Mouse (Mus musculus): ENCODE data around the gene Fancl. TPM values are rescaled to one million over a fixed set of nuclear protein-coding genes. Genes with fewer than 3 reads are reported as not detected.
A peak's percentile ranks its signal among the peaks of the same experiment; 100 is the strongest.

The Fancl gene
- polyA plus RNA-seq, 1 experiment from 2014 or later = 12.9 TPM

DNA sequence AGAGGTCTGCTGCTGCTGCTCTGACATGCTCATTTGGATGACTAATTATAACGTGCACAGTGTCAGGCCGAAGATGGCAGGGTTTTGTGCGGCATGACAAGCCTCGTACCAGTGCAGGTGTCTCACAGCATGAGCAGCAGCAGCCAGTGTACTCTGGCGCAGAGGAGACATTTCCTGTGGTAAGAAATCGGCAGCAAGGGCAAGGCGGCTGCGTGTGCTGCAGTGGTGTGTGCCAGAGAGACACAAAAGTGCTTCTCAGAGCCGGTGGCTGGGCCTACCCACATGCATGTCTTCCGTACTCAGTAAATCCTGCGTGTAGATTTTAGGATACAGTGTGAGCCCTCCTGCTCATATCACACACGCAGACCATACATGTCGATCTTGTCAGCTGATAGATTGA is 51.9 kb downstream of the Fancl start:
- H3K4me2 ChIP-seq = no peak overlapping the region; the same call in 1 of the 2 replicates
- peak; percentile 73 for ATAC-seq (replicated peaks)
- no peaks in the 10 kb centered on the region for H3K27me3 ChIP-seq (replicated peaks)
- no peaks in the 10 kb centered on the region for H3K9me3 ChIP-seq
- H3K4me3 ChIP-seq = no peak overlapping the region
- H3K27ac ChIP-seq = peak overlapping the region; percentile 42
- H3K9ac ChIP-seq = no peak overlapping the region
- H3K36me3 ChIP-seq (replicated peaks) = no peaks in the 10 kb centered on the region
- WGBS = 61% methylated on average over 13 of the region's 13 CpGs
- H3K4me1 ChIP-seq = no peaks in the 10 kb centered on the region

DNA sequence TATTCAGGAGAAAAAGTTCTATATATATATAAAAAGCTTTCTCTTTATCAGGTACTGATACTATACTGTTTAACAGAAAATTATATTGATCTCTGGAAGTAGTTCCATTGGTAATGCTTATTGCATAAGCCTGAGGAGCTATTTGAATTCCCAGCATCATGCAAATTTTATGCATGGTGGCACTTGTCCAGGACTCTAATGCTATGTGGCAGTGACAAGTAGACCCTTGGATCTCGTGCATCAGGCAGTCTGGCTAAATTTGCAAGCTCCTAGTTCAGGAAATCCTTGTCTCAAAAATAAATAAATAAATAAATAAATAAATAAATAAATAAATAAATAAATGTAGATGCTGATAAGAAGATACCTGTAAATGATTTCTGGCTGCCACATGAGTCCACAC is 55.2 kb downstream of the Fancl start:
- no peaks in the 10 kb centered on the region for H3K4me1 ChIP-seq
- no peak overlapping the region for H3K4me3 ChIP-seq
- H3K9me3 ChIP-seq = no peaks in the 10 kb centered on the region
- no peak for ATAC-seq (replicated peaks)
- H3K27me3 ChIP-seq (replicated peaks) = no peaks in the 10 kb centered on the region
- 33% methylated on average over 1 of the region's 1 CpGs for WGBS
- H3K36me3 ChIP-seq (replicated peaks) = no peaks in the 10 kb centered on the region
- no peak overlapping the region for H3K4me2 ChIP-seq
- no peak overlapping the region for H3K27ac ChIP-seq
- no peak overlapping the region for H3K9ac ChIP-seq

DNA sequence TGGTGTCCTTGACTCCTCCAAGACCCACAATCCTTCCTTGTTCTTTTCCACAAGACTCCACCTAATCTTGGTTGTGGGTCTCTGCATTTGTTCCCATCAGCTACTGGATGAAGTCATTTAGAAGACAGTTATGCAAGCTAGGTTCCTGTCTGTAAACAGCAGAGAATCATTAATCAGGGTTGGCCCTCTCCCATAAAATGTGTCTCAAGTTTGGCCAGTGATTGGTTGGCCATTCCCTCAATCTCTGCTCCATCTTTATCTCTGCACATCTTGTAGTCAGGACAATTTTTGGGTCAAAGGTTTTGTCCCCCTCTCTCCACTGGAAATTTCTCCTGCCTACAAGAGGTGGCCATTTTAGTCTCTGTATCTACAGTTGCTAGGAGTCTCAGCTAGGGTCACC is 58.4 kb downstream of the Fancl start:
- Histone ChIP-seq H3K27me3 (replicated peaks) (no peaks in the 10 kb centered on the region), H3K4me2 (no peak overlapping the region), H3K4me3 (no peak overlapping the region), H3K9me3 (no peaks in the 10 kb centered on the region), H3K27ac (no peak overlapping the region), H3K9ac (no peak overlapping the region), H3K4me1 (no peaks in the 10 kb centered on the region), H3K36me3 (replicated peaks) (no peaks in the 10 kb centered on the region)
- no peak for ATAC-seq (replicated peaks)

DNA sequence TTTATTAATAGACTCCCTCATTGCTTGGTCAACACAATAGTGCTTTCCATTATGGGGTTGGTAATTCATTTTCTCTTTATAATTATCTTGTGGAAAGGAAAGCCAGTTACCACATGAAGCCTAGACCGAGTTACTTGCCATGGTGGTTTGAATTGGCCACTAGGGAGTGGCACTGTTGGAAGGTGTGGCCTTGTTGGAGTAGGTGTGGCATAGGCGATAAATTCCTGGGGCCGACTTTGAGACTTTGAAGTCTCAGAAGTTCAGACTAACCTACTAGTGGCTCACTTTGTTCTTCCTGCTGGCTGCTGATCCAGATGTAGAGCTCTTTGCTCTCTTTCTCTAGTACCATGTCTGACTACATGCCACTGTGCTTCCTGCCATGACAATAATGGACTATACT is 63.9 kb downstream of the Fancl start:
- no peaks in the 10 kb centered on the region for H3K36me3 ChIP-seq (replicated peaks)
- no peaks in the 10 kb centered on the region for H3K27me3 ChIP-seq (replicated peaks)
- H3K9me3 ChIP-seq = no peaks in the 10 kb centered on the region
- WGBS = 95% methylated on average over 3 of the region's 3 CpGs
- ATAC-seq (replicated peaks) = no peak
- H3K4me1 ChIP-seq = no peaks in the 10 kb centered on the region
- no peak overlapping the region for H3K4me2 ChIP-seq
- no peak overlapping the region for H3K27ac ChIP-seq
- no peak overlapping the region for H3K9ac ChIP-seq
- H3K4me3 ChIP-seq = no peak overlapping the region

DNA sequence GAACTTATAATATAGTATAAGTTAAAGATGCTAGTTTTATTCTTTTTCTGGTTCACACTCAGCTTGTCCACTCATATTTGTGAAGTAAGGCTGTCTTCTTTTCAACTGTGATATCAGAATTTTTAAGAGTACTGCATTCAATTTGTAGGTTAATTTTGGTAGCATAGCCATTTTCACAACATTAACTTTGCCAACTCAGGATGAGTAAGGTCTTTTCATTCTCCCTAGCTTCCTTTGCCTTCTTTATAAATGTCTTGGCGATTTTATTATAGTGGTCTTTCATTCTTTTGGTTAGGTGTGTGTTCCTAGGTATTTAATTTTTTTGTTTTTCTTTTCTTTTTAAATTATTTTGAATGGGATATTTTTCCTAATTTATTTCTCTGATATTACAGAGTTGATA is 64.7 kb downstream of the Fancl start:
- Histone ChIP-seq H3K4me1 (no peaks in the 10 kb centered on the region), H3K36me3 (replicated peaks) (no peaks in the 10 kb centered on the region), H3K9me3 (no peaks in the 10 kb centered on the region), H3K27me3 (replicated peaks) (no peaks in the 10 kb centered on the region), H3K9ac (no peak overlapping the region), H3K27ac (no peak overlapping the region), H3K4me3 (no peak overlapping the region), H3K4me2 (no peak overlapping the region)
- 97% methylated on average over 1 of the region's 1 CpGs for WGBS
- no peak for ATAC-seq (replicated peaks)

DNA sequence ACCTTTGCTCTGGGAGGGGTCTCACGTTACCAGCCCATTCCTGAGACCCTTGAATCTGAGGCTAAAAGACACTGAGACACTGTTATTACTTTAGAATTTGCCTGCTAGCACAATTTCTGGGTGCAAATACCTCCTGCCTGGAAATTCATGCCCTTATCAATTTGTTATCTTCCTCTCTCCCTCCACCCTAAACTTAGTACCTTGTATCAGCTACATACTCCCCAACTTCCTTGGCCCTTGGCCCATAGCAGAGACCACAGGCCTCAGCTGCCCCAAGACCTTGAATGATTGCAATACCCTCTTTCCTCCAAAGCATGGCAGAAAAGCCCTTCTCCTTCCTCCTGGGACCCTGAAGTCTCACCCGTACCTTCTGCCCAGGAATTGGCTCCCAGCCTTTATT is 65.3 kb downstream of the Fancl start:
- no peak overlapping the region for H3K4me3 ChIP-seq
- ATAC-seq (replicated peaks) = no peak
- H3K4me1 ChIP-seq = no peaks in the 10 kb centered on the region
- H3K27me3 ChIP-seq (replicated peaks) = no peaks in the 10 kb centered on the region
- no peaks in the 10 kb centered on the region for H3K9me3 ChIP-seq
- H3K36me3 ChIP-seq (replicated peaks) = no peaks in the 10 kb centered on the region
- no peak overlapping the region for H3K27ac ChIP-seq
- H3K9ac ChIP-seq = no peak overlapping the region
- H3K4me2 ChIP-seq = no peak overlapping the region
- WGBS = 88% methylated on average over 2 of the region's 2 CpGs

DNA sequence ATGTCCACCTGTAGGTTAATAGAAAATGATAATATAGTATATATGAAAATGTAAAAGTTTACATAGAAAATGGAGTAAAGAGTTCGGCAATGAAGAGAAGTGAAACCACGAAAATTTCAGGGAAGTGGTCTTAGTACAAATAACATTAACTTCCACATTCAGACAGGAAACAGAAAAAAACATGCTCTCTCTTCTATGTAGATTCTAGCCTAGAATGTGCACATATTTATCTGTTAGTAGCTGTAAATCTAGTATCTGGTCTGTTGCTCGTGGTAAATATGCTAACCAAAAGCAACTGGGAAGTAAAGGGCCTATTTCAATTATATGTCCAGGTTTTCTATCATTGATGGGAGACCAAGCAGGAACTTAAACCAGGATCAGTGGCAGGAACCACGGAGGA is 66.8 kb downstream of the Fancl start:
- Histone ChIP-seq H3K27ac (no peak overlapping the region), H3K9ac (no peak overlapping the region), H3K4me3 (no peak overlapping the region), H3K4me2 (no peak overlapping the region), H3K27me3 (replicated peaks) (no peaks in the 10 kb centered on the region), H3K4me1 (no peaks in the 10 kb centered on the region), H3K9me3 (no peaks in the 10 kb centered on the region), H3K36me3 (replicated peaks) (no peaks in the 10 kb centered on the region)
- no peak for ATAC-seq (replicated peaks)
- 90% methylated on average over 4 of the region's 4 CpGs for WGBS

DNA sequence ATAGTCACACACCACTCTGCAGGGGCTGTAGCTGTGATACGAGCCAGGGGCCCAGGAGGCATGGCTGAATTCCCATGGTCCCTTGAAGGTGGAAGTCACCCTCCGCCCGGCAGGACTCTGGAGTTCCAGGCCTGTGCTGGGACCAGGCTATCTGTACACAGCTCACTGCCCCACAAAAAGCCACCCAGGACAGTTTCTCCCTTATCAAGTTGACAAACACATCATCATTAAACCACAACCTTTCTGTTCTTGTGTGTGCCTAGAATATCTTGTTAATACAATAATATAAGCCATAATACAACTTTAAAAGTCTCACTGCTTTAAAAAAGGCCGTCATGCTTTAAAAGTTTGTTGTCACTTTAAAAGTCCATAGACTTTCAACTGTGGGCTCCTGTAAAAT is 68.1 kb downstream of the Fancl start:
- no peaks in the 10 kb centered on the region for H3K27me3 ChIP-seq (replicated peaks)
- H3K36me3 ChIP-seq (replicated peaks) = no peaks in the 10 kb centered on the region
- WGBS = 90% methylated on average over 4 of the region's 4 CpGs
- H3K9me3 ChIP-seq = no peaks in the 10 kb centered on the region
- no peaks in the 10 kb centered on the region for H3K4me1 ChIP-seq
- no peak overlapping the region for H3K27ac ChIP-seq
- no peak overlapping the region for H3K4me3 ChIP-seq
- no peak overlapping the region for H3K9ac ChIP-seq
- ATAC-seq (replicated peaks) = no peak
- H3K4me2 ChIP-seq = no peak overlapping the region

DNA sequence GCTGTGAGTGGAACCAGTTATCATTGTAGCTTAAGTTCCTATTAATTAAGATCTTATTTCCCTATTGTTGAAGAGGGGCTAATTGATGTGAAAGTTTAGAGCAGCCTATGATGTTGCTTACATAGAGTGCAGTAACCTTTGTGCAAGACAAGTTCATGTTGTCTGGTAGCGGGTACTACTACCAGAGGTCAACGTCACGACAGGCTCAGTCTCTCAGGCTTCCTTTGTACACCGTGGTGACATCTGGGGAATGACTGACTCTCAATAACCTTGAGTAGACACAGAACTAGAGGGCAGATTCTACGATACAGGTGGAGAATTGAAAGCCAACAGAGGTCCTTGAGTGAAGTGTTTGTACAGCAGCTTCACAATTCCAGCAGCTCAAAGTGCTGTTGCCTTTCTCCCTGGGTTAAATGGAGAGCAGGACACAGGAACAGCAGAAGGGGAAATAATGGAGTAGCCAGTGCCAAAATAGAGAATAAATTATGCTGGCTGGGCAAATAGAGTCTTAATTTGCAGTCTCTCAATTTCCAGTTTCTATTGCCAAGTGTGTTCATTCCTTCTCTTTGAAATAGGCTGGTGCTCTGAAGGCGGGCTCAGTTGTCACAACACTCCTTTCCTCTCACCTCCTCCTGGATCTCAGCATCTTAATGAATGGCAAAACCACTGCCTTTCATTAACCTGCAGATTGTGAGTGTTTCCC is 91.3 kb downstream of the Fancl start:
- no peak overlapping the region for H3K4me2 ChIP-seq
- no peak for ATAC-seq (replicated peaks)
- H3K4me1 ChIP-seq = no peaks in the 10 kb centered on the region
- H3K4me3 ChIP-seq = no peak overlapping the region
- no peaks in the 10 kb centered on the region for H3K9me3 ChIP-seq
- no peaks in the 10 kb centered on the region for H3K27me3 ChIP-seq (replicated peaks)
- no peaks in the 10 kb centered on the region for H3K36me3 ChIP-seq (replicated peaks)
- WGBS = 82% methylated on average over 6 of the region's 6 CpGs
- H3K9ac ChIP-seq = no peak overlapping the region
- no peak overlapping the region for H3K27ac ChIP-seq

DNA sequence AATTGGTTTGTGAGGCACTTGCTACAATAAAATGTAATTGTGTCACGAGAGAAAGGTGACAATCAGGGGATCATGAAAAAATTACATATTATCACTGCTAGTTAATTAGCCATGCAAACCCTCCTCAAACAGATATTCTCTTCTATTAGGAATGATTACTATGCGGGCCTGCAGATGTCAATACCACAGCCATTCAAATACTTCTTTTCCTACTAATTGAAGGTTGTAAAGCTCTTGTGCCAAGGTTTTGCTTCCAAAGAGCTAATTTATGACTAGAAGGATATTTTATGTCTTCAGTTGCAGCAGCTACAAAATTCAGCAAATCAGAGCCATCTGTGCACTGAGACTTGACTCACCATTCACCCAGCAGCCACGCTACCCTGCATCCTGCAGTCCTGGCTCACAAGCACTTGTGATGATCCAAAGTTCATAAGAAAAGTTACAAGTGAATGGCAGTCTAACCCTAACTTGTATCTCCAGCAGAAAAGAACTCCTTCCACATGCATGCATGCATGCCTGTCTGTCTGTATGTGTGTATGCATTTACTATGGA is 95.8 kb downstream of the Fancl start:
- Histone ChIP-seq H3K9me3 (no peaks in the 10 kb centered on the region), H3K4me2 (no peak overlapping the region), H3K9ac (no peak overlapping the region), H3K4me1 (no peaks in the 10 kb centered on the region), H3K27ac (no peak overlapping the region), H3K27me3 (replicated peaks) (no peaks in the 10 kb centered on the region), H3K36me3 (replicated peaks) (no peaks in the 10 kb centered on the region), H3K4me3 (no peak overlapping the region)
- ATAC-seq (replicated peaks) = no peak
- 73% methylated on average over 3 of the region's 3 CpGs for WGBS

DNA sequence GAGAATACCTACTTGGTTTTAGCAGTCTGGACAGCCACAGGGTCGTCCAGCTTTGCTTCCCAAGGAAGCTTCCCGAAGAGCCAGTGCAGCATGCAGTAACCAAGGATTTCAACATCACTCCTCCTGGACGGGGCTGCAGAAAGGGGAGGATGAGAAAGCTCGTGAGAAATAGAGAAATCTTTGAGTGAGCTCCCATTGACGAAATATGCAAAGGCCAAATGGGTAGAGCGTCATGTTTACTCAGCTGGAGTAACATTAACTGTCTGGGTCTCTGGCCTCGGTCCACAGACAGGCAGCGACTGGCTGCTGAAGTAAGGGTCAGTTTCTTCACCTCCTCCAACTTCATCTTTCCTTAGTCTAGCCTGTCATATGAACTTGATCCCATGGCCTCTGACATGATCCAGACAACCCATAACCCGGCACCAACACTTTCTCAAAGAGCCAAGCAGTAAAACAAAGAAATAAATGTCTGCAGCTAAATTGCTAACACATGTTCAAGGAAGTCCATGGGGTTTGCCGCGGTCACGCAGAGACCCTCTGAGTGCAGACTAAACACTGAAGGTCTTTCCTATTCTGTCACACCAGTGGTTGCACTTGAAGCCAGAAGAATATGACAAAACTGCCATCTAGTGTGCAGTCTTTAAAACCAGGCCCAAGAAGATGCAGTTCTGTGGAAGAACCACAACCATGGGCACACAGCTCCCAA is 104.0 kb downstream of the Fancl start:
- Histone ChIP-seq H3K9me3 (no peaks in the 10 kb centered on the region), H3K27me3 (replicated peaks) (no peaks in the 10 kb centered on the region), H3K4me2 (no peak overlapping the region), H3K27ac (no peak overlapping the region), H3K9ac (no peak overlapping the region), H3K4me1 (no peaks in the 10 kb centered on the region), H3K36me3 (replicated peaks) (no peaks in the 10 kb centered on the region), H3K4me3 (no peak overlapping the region)
- peak; percentile 80 for ATAC-seq (replicated peaks)
- WGBS = 73% methylated on average over 12 of the region's 12 CpGs

DNA sequence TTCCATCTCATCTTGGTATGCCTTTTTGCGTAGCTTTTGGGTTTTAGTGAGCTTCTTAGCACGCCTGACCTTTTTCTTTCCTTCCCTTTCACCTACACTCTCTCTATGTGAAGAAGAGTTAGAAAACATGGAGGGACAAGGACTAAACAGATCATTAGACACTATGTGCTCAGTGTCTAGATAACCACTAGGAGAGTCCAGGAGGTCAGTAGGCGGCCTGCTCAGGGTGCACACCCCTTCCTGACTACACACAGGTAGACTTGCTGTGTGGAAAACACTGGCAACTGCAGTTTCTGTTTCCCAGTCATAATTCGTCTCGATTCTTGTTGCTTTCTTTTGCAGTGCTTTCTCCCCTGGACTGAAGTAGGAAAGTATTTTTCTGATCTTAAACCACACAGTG is 110.0 kb downstream of the Fancl start:
- Histone ChIP-seq H3K9me3 (no peaks in the 10 kb centered on the region), H3K27me3 (replicated peaks) (no peaks in the 10 kb centered on the region), H3K4me2 (no peak overlapping the region), H3K4me3 (no peak overlapping the region), H3K9ac (no peak overlapping the region), H3K36me3 (replicated peaks) (no peaks in the 10 kb centered on the region), H3K27ac (no peak overlapping the region), H3K4me1 (no peaks in the 10 kb centered on the region)
- no peak for ATAC-seq (replicated peaks)
- 95% methylated on average over 5 of the region's 5 CpGs for WGBS

DNA sequence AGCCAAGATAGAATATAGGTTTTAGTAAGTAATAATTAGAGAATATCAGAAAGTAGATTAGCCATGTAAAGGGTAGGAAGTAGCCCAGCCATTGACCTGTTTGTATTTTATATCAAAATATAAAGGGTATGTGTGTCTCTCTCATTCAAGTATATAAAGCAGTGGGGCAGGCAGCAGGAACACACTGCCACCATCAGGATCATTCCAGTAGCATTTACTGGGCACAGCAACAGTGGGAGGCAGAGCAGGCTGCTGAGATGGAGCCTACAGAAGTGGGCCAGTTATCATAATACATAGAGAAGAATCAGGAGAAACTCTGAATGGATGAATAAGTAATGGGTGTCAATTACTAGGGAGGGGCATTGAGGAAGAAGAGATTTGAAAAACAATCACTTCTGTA is 127.7 kb downstream of the Fancl start:
- Histone ChIP-seq H3K4me1 (no peaks in the 10 kb centered on the region), H3K4me3 (no peak overlapping the region), H3K27me3 (replicated peaks) (no peaks in the 10 kb centered on the region), H3K9ac (no peak overlapping the region), H3K36me3 (replicated peaks) (no peaks in the 10 kb centered on the region), H3K4me2 (no peak overlapping the region), H3K9me3 (no peaks in the 10 kb centered on the region), H3K27ac (no peak overlapping the region)
- no peak for ATAC-seq (replicated peaks)
